Comparison of ENCODE assay signal across 8 mouse cellular contexts in genomic region chr10:79892451-79893118, GRCm38 (mm10). TPM values are rescaled to one million over a fixed set of nuclear protein-coding genes. Genes with fewer than 3 reads are reported as not detected.
A peak's percentile ranks its signal among the peaks of the same experiment; 100 is the strongest.
DNase-seq lines count a peak whose midpoint lies in the region; ATAC-seq and TF ChIP-seq lines count a peak whose summit lies in the region.
"Not testable (repeated sequence)": the region's sequence is repeated elsewhere in the genome, so short reads cannot be mapped to it uniquely, and the experiment has no call there.
"Had no signal": no experiment of that assay in that cellular context is flagged by ENCODE, and none has a peak within 500 bp of the region (broad histone marks: within the 10 kb centered on the region; RNA-seq: fewer than 3 reads in every experiment).

No protein-coding gene starts in this region.

- peaks cover 19% of the 10 kb centered on the region; the same call in 1 of the 2 replicates for H3K36me3 ChIP-seq in intestine, postnatal 0 days (ENCODE audit: control insufficient read depth, insufficient read depth)
- H3K36me3 ChIP-seq in midbrain, embryonic 10.5 days: peaks cover 37% of the 10 kb centered on the region
- H3K36me3 ChIP-seq in small intestine, adult 2 months (ENCODE audit: control insufficient read depth, insufficient read depth, low read length): peaks cover 11% of the 10 kb centered on the region; the same call in 1 of the 2 replicates

- TF ChIP-seq CTCF in intestine, postnatal 0 days (IDR thresholded peaks at IDR 0.05; ENCODE audit: low read depth): peak; percentile 86
- peak; percentile 77 for TF ChIP-seq CTCF in small intestine, adult 2 months (IDR thresholded peaks at IDR 0.05; ENCODE audit: extremely low read depth, insufficient read length, insufficient replicate concordance, low read depth, low read length)

- not testable (repeated sequence) for H3K4me2 ChIP-seq in intestine, postnatal 0 days (replicated peaks; ENCODE audit: low read depth)

- 43% methylated on average over 22 of the region's 22 CpGs for WGBS in intestine, postnatal 0 days
- WGBS in midbrain, embryonic 10.5 days: 47% methylated on average over 22 of the region's 22 CpGs
- 38% methylated on average over 22 of the region's 22 CpGs for WGBS in small intestine, adult 2 months

- H3K4me1 ChIP-seq in intestine, postnatal 0 days (replicated peaks; ENCODE audit: control insufficient read depth, insufficient read depth, low read length); midbrain, embryonic 10.5 days; small intestine, adult 2 months (ENCODE audit: control insufficient read depth, insufficient read depth, insufficient read length, low read length): not testable (repeated sequence)

- H3K4me3 ChIP-seq in intestine, postnatal 0 days (ENCODE audit: low read depth, low read length); midbrain, embryonic 10.5 days; small intestine, adult 2 months (ENCODE audit: low read depth, low read length): not testable (repeated sequence)

- H3K27ac ChIP-seq in intestine, postnatal 0 days (ENCODE audit: low read depth, low read length); midbrain, embryonic 10.5 days (replicated peaks); small intestine, adult 2 months (ENCODE audit: insufficient read depth, low read depth, low read length): not testable (repeated sequence)

- H3K27me3 ChIP-seq in intestine, postnatal 0 days (replicated peaks; ENCODE audit: control insufficient read depth, insufficient read depth, low read length); small intestine, adult 2 months (ENCODE audit: control insufficient read depth, insufficient read depth, low read length): not testable (repeated sequence)
- peaks cover 46% of the 10 kb centered on the region for H3K27me3 ChIP-seq in midbrain, embryonic 10.5 days (ENCODE audit: low read depth, poor library complexity, severe bottlenecking)

- DNase-seq in adrenal gland, adult (ENCODE audit: inconsistent age in 2 of 2, low spot score in 1 of 2): peak; percentile 78 to 93
- DNase-seq in embryo, embryonic 10 days (ENCODE audit: low spot score): peak; percentile 86
- peak; percentile 69 to 79 for DNase-seq in gastrocnemius, postnatal 4 days (ENCODE audit: low spot score in 2 of 2)
- peak; percentile 73 to 83 for DNase-seq in left cerebral cortex, postnatal 25 days (ENCODE audit: low spot score in 2 of 2)
- peak; percentile 84 for DNase-seq in midbrain, embryonic 10.5 days (ENCODE audit: low spot score)

- peak; percentile 45 for ATAC-seq in intestine, postnatal 0 days

- not testable (repeated sequence) for H3K9ac ChIP-seq in intestine, postnatal 0 days (ENCODE audit: low read depth, low read length)

- intact Hi-C loops in left cerebral cortex, postnatal 25 days (cut with DNase I): loop anchor here (2.0 to 5.0 kb wide), 2 partner anchors 32 to 65 kb away; no protein-coding TSS in a partner anchor

- H3K9me3 ChIP-seq in intestine, postnatal 0 days (ENCODE audit: control insufficient read depth); midbrain, embryonic 10.5 days (replicated peaks): not testable (repeated sequence)

- TF ChIP-seq POLR2A in small intestine, adult 2 months (IDR thresholded peaks at IDR 0.05; ENCODE audit: low read depth, low read length): not testable (repeated sequence)

RNA-seq across cellular contexts. Expression of gene Cfd, which starts 1.9 kb away (rescaled TPM):
- total RNA-seq in gastrocnemius, postnatal 4 days (2021): 100 to 1,000 TPM in 1 of 2 experiments, 10 to 100 TPM in 1; 85.8 to 154 TPM
- not detected in 2 replicates for polyA plus RNA-seq in intestine, postnatal 0 days (2015; fragmentation: Nextera tagmentation; extraction: Ambion mirVana)
- total RNA-seq in left cerebral cortex, postnatal 25 days (2021): not detected
- not detected in 2 replicates for polyA plus RNA-seq in midbrain, embryonic 10.5 days (2016; fragmentation: Nextera tagmentation; extraction: Ambion mirVana)
- 48.6 and 122 TPM in 2 replicates for polyA plus RNA-seq in small intestine, adult 2 months (2012; rRNA removed)

RNA-seq across cellular contexts. Expression of gene Elane, which starts 6.5 kb away (rescaled TPM):
- under 1 TPM in 1 of 2 experiments, not detected in 1; 0.29 TPM for total RNA-seq in gastrocnemius, postnatal 4 days (2021)
- polyA plus RNA-seq in intestine, postnatal 0 days (2015; fragmentation: Nextera tagmentation; extraction: Ambion mirVana): not detected in 2 replicates
- total RNA-seq in left cerebral cortex, postnatal 25 days (2021): not detected
- 0.16 and 0.46 TPM in 2 replicates for polyA plus RNA-seq in midbrain, embryonic 10.5 days (2016; fragmentation: Nextera tagmentation; extraction: Ambion mirVana)
- polyA plus RNA-seq in small intestine, adult 2 months (2012; rRNA removed): 0.72 TPM in 1 of 2 replicates, not detected in the other
- total RNA-seq: layer of hippocampus, adult 8-10 months had no signal

RNA-seq across cellular contexts. Expression of gene Med16, which starts 16.1 kb away (rescaled TPM):
- total RNA-seq in gastrocnemius, postnatal 4 days (2021): 10 to 100 TPM; 39.4 to 41.1 TPM
- polyA plus RNA-seq in intestine, postnatal 0 days (2015; fragmentation: Nextera tagmentation; extraction: Ambion mirVana): 17.0 and 17.8 TPM in 2 replicates
- 10 to 100 TPM; 57.5 to 59.8 TPM for total RNA-seq in left cerebral cortex, postnatal 25 days (2021)
- 69.8 and 70.8 TPM in 2 replicates for polyA plus RNA-seq in midbrain, embryonic 10.5 days (2016; fragmentation: Nextera tagmentation; extraction: Ambion mirVana)
- 34.8 and 58.1 TPM in 2 replicates for polyA plus RNA-seq in small intestine, adult 2 months (2012; rRNA removed)

RNA-seq across cellular contexts. Expression of gene Gm26602, which starts 18.1 kb away (rescaled TPM):
- not detected for total RNA-seq in gastrocnemius, postnatal 4 days (2021)
- polyA plus RNA-seq in intestine, postnatal 0 days (2015; fragmentation: Nextera tagmentation; extraction: Ambion mirVana): 2.9 and 17.9 TPM in 2 replicates
- not detected for total RNA-seq in left cerebral cortex, postnatal 25 days (2021)
- 2.0 and 5.5 TPM in 2 replicates for polyA plus RNA-seq in midbrain, embryonic 10.5 days (2016; fragmentation: Nextera tagmentation; extraction: Ambion mirVana)
- polyA plus RNA-seq in small intestine, adult 2 months (2012; rRNA removed): not detected in 2 replicates
- total RNA-seq: layer of hippocampus, adult 8-10 months had no signal

RNA-seq across cellular contexts. Expression of gene Plppr3, which starts 18.2 kb away (rescaled TPM):
- total RNA-seq in gastrocnemius, postnatal 4 days (2021): 1 to 10 TPM; 1.2 to 1.3 TPM
- polyA plus RNA-seq in intestine, postnatal 0 days (2015; fragmentation: Nextera tagmentation; extraction: Ambion mirVana): 6.2 and 7.2 TPM in 2 replicates
- total RNA-seq in left cerebral cortex, postnatal 25 days (2021): 10 to 100 TPM; 51.1 to 53.3 TPM
- polyA plus RNA-seq in midbrain, embryonic 10.5 days (2016; fragmentation: Nextera tagmentation; extraction: Ambion mirVana): 110 and 169 TPM in 2 replicates
- 2.8 and 5.3 TPM in 2 replicates for polyA plus RNA-seq in small intestine, adult 2 months (2012; rRNA removed)

Comparison
In these comparisons a context has a peak if more than half of its experiments do, and no peak if none do; other contexts are left out.
1. RNA of gene Cfd, which starts 1.9 kb away (polyA plus RNA-seq): 48.6 to 122 TPM in small intestine, adult 2 months; not detected in intestine, postnatal 0 days and not detected in midbrain, embryonic 10.5 days; every median in the first group is over 10 times any median in the second.
2. Peak in every context shown above with its lines, with median percentiles within 50 percentile points of each other: DNase-seq.